Mouse (Mus musculus) monocyte, adult 2 months (primary cell): Measurements from ENCODE around the gene Scgb1a1.
A peak's percentile ranks its signal among the peaks of the same experiment; 100 is the strongest.
"Not testable (repeated sequence)": the region's sequence is repeated elsewhere in the genome, so short reads cannot be mapped to it uniquely, and the experiment has no call there.

Experiments
- DNase-seq, 2 experiments: peaks; one replicate each; pipeline ENCODE4 v3.0.0; 2022; ENCODE audit warnings: low spot score in 2 of 2, low read depth in 1 of 2

The Scgb1a1 gene

GRCm38 (mm10) chr19:9069687-9070307, 18.0 kb downstream of the Scgb1a1 start:
- DNase-seq: no peak

- DNase-seq: no peak
These were observed 20.5 kb downstream of the Scgb1a1 start for GRCm38 (mm10) chr19:9067292-9067691.

GRCm38 (mm10) chr19:9065621-9066561, 21.9 kb downstream of the Scgb1a1 start:
- DNase-seq: no peak

GRCm38 (mm10) chr19:9063831-9064230, 23.9 kb downstream of the Scgb1a1 start:
- no peak for DNase-seq

GRCm38 (mm10) chr19:9062822-9063221, 24.9 kb downstream of the Scgb1a1 start:
- no peak for DNase-seq

GRCm38 (mm10) chr19:9061221-9061893, 26.4 kb downstream of the Scgb1a1 start:
- no peak for DNase-seq

- DNase-seq: no peak
These were observed 27.7 kb downstream of the Scgb1a1 start for GRCm38 (mm10) chr19:9060103-9060502.

GRCm38 (mm10) chr19:9059391-9059790, 28.4 kb downstream of the Scgb1a1 start:
- DNase-seq: no peak

- DNase-seq: no peak
These were observed 28.8 kb downstream of the Scgb1a1 start for GRCm38 (mm10) chr19:9058944-9059343.

GRCm38 (mm10) chr19:9058331-9058884, 29.4 kb downstream of the Scgb1a1 start:
- DNase-seq: no peak

- DNase-seq: no peak
These were observed 30.1 kb downstream of the Scgb1a1 start for GRCm38 (mm10) chr19:9057679-9058078.

- DNase-seq: no peak
These were observed 31.9 kb downstream of the Scgb1a1 start for GRCm38 (mm10) chr19:9055703-9056355.

GRCm38 (mm10) chr19:9055153-9055552, 32.6 kb downstream of the Scgb1a1 start:
- peak in 1 of 2 experiments; percentile 38 for DNase-seq

- peak; percentile 44 to 49 for DNase-seq
These were observed 34.8 kb downstream of the Scgb1a1 start for GRCm38 (mm10) chr19:9052803-9053431.

GRCm38 (mm10) chr19:9051985-9052384, 35.8 kb downstream of the Scgb1a1 start:
- not testable (repeated sequence) for DNase-seq

- no peak for DNase-seq
These were observed 37.2 kb downstream of the Scgb1a1 start for GRCm38 (mm10) chr19:9050294-9051229.

- no peak for DNase-seq
These were observed 38.6 kb downstream of the Scgb1a1 start for GRCm38 (mm10) chr19:9048981-9049687.

- no peak for DNase-seq
These were observed 39.8 kb downstream of the Scgb1a1 start for GRCm38 (mm10) chr19:9047946-9048387.
